Mouse (Mus musculus): ENCODE measurements around the gene Dcbld2. TPM values are rescaled to one million over a fixed set of nuclear protein-coding genes. Genes with fewer than 3 reads are reported as not detected.
A peak's percentile ranks its signal among the peaks of the same experiment; 100 is the strongest.

Gene Dcbld2
- polyA plus RNA-seq, 1 experiment from 2014 or later = 3.6 TPM

DNA sequence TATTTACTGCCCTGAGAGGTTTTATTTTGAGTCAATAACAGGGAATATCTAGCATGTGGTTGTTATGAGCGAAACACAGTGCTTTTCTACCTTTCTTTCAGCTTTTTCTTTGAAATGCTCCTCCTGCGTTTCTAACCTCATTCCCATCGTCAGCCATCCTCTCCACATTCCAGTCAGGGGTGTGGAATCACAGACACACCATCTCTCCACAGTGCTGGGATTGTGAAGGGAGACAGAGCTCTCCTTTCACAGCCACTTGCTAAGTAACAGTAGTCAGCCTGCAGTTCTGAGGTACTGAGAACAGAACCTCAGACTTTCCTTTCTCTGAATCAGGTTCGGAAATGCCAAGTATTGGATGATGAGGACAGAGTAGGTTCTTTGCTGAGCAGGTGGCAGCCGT lies 14.1 kb upstream of the Dcbld2 start:
- Histone ChIP-seq H3K4me3 (replicated peaks; ENCODE audit: low read depth, low read length) (no peak overlapping the region), H3K27ac (no peak overlapping the region), H3K36me3 (ENCODE audit: insufficient read depth, low read length) (no peaks in the 10 kb centered on the region), H3K27me3 (ENCODE audit: insufficient read depth, low read length) (no peaks in the 10 kb centered on the region), H3K4me1 (replicated peaks; ENCODE audit: insufficient read depth, low read length) (no peaks in the 10 kb centered on the region), H3K4me2 (ENCODE audit: low read length) (no peak overlapping the region), H3K9me3 (replicated peaks; ENCODE audit: low read length) (no peaks in the 10 kb centered on the region), H3K9ac (ENCODE audit: low read depth, low read length) (no peak overlapping the region)
- DNase-seq (ENCODE audit: low spot score) = no peak
- WGBS = 75% methylated on average over 5 of the region's 5 CpGs
- TF ChIP-seq CTCF (IDR thresholded peaks at IDR 0.05; ENCODE audit: low read depth) = no peak
- ATAC-seq (replicated peaks; ENCODE audit: low FRiP score, low read depth) = no peak

DNA sequence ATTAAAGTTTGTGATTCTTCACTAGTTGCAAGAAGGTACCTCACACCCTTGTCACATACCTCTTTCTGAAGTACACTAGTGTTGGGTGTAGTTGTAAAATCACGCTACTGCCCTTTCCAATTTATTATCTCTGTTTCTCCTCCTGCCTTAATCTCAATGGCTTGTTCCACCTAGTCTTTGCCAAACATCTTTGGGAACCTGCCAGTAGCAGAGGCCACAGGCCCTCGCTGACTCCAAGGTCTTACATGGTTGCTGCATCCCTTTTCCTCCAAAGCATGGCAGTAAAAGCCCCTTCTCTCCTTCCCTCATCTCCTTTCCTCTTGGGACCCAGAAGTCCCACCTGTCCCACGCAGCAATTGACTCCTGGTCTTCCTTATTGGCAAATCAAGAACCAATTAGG lies 9.6 kb upstream of the Dcbld2 start:
- no peak for ATAC-seq (replicated peaks; ENCODE audit: low FRiP score, low read depth)
- Histone ChIP-seq H3K27ac (no peak overlapping the region), H3K4me3 (replicated peaks; ENCODE audit: low read depth, low read length) (no peak overlapping the region), H3K36me3 (ENCODE audit: insufficient read depth, low read length) (no peaks in the 10 kb centered on the region), H3K9me3 (replicated peaks; ENCODE audit: low read length) (no peaks in the 10 kb centered on the region), H3K4me2 (ENCODE audit: low read length) (no peak overlapping the region), H3K27me3 (ENCODE audit: insufficient read depth, low read length) (no peaks in the 10 kb centered on the region), H3K4me1 (replicated peaks; ENCODE audit: insufficient read depth, low read length) (no peaks in the 10 kb centered on the region), H3K9ac (ENCODE audit: low read depth, low read length) (no peak overlapping the region)
- 80% methylated on average over 3 of the region's 3 CpGs for WGBS
- no peak for DNase-seq (ENCODE audit: low spot score)
- no peak for TF ChIP-seq CTCF (IDR thresholded peaks at IDR 0.05; ENCODE audit: low read depth)

DNA sequence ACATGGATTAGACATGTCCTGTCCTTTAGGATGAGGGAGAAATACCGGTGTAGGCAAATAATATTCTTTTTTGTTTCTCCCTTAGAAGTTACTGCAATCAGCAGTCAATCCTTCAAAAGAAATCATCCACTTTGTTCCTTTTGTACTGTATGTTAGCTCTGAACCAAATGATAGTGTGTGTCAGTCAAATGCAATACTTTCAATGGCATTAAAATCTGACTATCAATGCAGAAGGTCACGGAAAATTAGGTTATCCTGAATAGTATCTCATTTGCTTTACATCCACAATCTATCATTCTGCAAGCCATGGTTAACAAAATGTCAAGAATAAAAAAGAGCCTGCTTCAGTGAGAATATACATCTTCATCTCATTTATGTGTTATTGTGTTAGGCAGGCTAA lies 7.2 kb upstream of the Dcbld2 start:
- Histone ChIP-seq H3K27me3 (ENCODE audit: insufficient read depth, low read length) (no peaks in the 10 kb centered on the region), H3K9ac (ENCODE audit: low read depth, low read length) (no peak overlapping the region), H3K36me3 (ENCODE audit: insufficient read depth, low read length) (no peaks in the 10 kb centered on the region), H3K4me3 (replicated peaks; ENCODE audit: low read depth, low read length) (no peak overlapping the region), H3K27ac (no peak overlapping the region), H3K4me1 (replicated peaks; ENCODE audit: insufficient read depth, low read length) (no peaks in the 10 kb centered on the region), H3K4me2 (ENCODE audit: low read length) (no peak overlapping the region), H3K9me3 (replicated peaks; ENCODE audit: low read length) (no peaks in the 10 kb centered on the region)
- no peak for ATAC-seq (replicated peaks; ENCODE audit: low FRiP score, low read depth)
- no peak for DNase-seq (ENCODE audit: low spot score)
- WGBS = 89% methylated on average over 2 of the region's 2 CpGs
- no peak for TF ChIP-seq CTCF (IDR thresholded peaks at IDR 0.05; ENCODE audit: low read depth)

DNA sequence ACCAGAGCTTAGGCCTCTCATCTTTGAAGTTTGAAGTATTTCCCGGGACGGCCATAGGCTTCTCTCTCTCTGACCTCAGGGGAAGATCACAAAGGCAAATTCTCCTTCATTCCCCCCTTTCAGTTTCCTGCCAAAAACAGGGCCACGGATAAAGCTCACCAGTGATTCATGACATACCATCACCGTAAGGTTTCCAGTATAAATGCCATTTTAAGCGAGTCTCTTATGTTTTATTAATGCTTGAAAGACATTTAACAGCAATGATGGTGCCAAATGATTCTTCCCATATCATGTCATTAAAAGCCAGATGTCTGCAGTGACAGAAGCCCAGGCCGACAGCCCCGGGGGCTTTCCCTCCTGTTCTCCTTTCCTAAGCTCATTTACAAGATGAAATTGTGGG lies 3.6 kb upstream of the Dcbld2 start:
- DNase-seq (ENCODE audit: low spot score) (no peak), ATAC-seq (replicated peaks; ENCODE audit: low FRiP score, low read depth) (no peak)
- Histone ChIP-seq H3K4me3 (replicated peaks; ENCODE audit: low read depth, low read length) (no peak overlapping the region), H3K36me3 (ENCODE audit: insufficient read depth, low read length) (no peaks in the 10 kb centered on the region), H3K4me2 (ENCODE audit: low read length) (no peak overlapping the region), H3K9ac (ENCODE audit: low read depth, low read length) (no peak overlapping the region), H3K27ac (no peak overlapping the region), H3K4me1 (replicated peaks; ENCODE audit: insufficient read depth, low read length) (no peaks in the 10 kb centered on the region), H3K9me3 (replicated peaks; ENCODE audit: low read length) (no peaks in the 10 kb centered on the region), H3K27me3 (ENCODE audit: insufficient read depth, low read length) (no peaks in the 10 kb centered on the region)
- TF ChIP-seq CTCF (IDR thresholded peaks at IDR 0.05; ENCODE audit: low read depth) = no peak
- 35% methylated on average over 7 of the region's 7 CpGs for WGBS

DNA sequence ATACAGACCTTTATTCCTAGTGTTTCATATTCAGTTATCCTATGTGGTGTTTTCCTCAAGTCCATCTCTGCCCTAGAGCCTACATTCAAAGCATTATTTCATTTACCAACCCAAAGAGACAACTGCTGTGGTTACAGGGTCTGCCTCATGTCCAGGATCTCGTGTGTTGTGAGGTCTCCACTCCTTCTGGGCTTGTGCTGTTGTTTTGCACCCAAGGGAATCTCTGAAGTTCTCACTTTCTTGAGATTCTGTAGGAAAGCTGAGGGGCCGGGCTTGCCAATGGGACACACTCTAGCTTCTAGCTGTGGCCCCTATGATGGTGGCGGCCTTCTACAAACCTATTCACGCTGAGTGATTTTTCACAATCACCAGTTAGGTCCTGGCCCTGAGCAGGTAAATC lies 3.0 kb upstream of the Dcbld2 start:
- Histone ChIP-seq H3K9ac (ENCODE audit: low read depth, low read length) (no peak overlapping the region), H3K9me3 (replicated peaks; ENCODE audit: low read length) (no peaks in the 10 kb centered on the region), H3K4me1 (replicated peaks; ENCODE audit: insufficient read depth, low read length) (no peaks in the 10 kb centered on the region), H3K4me3 (replicated peaks; ENCODE audit: low read depth, low read length) (no peak overlapping the region), H3K36me3 (ENCODE audit: insufficient read depth, low read length) (no peaks in the 10 kb centered on the region), H3K27ac (no peak overlapping the region), H3K4me2 (ENCODE audit: low read length) (no peak overlapping the region), H3K27me3 (ENCODE audit: insufficient read depth, low read length) (no peaks in the 10 kb centered on the region)
- TF ChIP-seq CTCF (IDR thresholded peaks at IDR 0.05; ENCODE audit: low read depth) = no peak
- ATAC-seq (replicated peaks; ENCODE audit: low FRiP score, low read depth) (no peak), DNase-seq (ENCODE audit: low spot score) (no peak)
- WGBS = 89% methylated on average over 4 of the region's 4 CpGs

DNA sequence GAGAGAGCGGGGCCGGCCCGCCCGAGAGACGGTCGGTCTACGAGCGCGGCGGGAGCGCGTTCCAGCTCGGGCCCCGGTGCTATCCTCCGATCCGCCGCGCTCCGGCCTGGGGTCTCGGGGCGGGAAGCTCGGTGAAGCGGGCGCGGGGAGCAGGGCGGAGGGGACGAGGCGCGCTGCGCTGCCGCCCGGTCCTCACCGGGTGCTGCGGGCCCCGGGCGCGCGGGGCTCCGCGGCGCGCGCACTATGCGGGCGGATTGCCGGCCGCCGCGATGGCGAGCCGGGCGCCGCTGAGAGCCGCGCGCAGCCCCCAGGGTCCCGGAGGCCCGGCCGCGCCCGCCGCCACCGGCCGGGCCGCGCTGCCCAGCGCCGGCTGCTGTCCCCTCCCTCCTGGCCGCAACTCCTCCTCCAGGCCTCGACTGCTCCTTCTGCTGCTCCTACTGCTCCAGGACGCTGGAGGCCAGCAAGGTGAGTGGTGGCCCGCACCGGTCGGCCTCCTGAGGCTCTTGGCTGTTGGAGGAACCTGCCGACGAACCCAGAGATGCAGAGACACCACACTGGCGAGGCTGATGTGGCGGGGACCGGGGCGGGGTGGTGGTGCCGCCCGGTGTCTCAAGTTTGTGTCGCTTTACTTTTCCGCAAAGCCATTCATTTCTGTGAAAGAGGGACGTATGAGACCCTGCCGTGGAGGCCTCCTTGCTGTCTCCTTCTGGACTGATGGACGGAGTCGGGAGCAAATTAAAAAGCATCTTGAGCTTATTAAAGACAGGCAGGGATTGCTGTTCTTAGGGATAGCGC lies 441 bp downstream of the Dcbld2 start:
- H3K9me3 ChIP-seq (replicated peaks; ENCODE audit: low read length) = no peaks in the 10 kb centered on the region
- WGBS = under 1% methylated on average over 65 of the region's 89 CpGs
- H3K36me3 ChIP-seq (ENCODE audit: insufficient read depth, low read length) = no peaks in the 10 kb centered on the region
- peak overlapping the region; percentile 83 for H3K4me2 ChIP-seq (ENCODE audit: low read length)
- no peaks in the 10 kb centered on the region for H3K27me3 ChIP-seq (ENCODE audit: insufficient read depth, low read length)
- TF ChIP-seq CTCF (IDR thresholded peaks at IDR 0.05; ENCODE audit: low read depth) = no peak
- peak overlapping the region; percentile 87 for H3K4me3 ChIP-seq (replicated peaks; ENCODE audit: low read depth, low read length)
- H3K4me1 ChIP-seq (replicated peaks; ENCODE audit: insufficient read depth, low read length) = 0 out of 2 replicates have a peak, but pooled peaks cover 4% of the 10 kb centered on the region
- peak overlapping the region; percentile 91 for H3K9ac ChIP-seq (ENCODE audit: low read depth, low read length)
- peak overlapping the region; percentile 82 for H3K27ac ChIP-seq
- DNase-seq (ENCODE audit: low spot score) (peak; percentile 57), ATAC-seq (replicated peaks; ENCODE audit: low FRiP score, low read depth) (peak; percentile 67)

All from kidney, postnatal 0 days (tissue).